Mouse (Mus musculus): Measurements from ENCODE around the gene Kcnk2.

Gene Kcnk2

DNA sequence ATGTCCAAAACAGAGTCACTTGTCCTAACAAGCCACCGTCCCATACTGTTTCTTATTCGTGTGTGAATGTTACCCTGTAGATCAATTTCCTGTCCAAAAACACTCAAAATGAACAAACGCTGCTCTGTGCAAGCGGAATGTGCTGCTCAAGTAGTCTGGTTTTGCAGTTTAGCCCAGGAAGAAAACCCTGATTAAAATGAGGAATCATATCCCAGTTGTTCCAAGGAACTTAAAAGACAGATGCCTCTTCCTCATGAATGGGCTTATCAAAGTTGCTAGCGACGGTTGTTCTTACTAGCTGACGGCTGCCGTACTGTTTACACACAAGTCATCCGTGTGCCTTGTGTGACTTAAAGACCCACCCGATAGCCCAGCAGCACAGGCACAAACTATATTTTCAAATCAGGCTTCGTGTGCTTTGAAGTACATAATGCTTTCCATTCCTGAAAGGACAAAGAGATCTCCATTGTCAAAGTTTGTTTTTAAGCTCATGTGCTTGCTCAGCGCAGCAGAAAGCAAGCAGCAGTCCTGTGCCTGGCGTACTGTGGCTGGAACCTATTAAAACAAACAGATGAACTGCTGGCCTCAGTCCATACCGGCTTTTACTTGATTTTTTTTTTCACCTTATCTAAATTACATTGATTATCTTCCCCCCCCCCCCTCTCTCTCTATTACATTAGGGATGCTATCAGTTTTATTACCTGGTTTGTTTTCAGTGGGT lies at the start of gene Kcnk2:
Kcnk2 (minus strand) TSS at position 51 of the 721 bp plus-strand sequence.
- no peak for DNase-seq (ENCODE audit: low spot score)

DNA sequence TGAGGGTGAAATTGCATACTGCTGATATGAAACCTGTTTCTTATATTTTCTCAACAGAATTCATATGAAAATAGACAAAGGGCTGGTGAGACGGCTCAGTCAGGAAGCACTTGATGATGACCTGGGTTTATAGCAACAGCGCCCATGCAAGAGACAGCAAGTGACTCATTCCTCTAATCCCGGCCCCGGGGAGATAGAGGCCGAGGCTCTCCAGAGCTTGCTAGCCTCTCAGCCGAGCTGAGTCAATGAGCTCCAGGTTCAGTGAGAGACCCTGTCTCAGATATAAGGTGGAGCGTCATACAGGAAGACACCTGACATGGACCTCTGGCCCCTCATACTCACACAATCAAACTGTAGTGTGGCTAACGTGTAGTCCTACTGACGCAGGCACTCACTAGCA lies 38.7 kb upstream of the Kcnk2 start:
- DNase-seq (ENCODE audit: low spot score) = no peak

DNA sequence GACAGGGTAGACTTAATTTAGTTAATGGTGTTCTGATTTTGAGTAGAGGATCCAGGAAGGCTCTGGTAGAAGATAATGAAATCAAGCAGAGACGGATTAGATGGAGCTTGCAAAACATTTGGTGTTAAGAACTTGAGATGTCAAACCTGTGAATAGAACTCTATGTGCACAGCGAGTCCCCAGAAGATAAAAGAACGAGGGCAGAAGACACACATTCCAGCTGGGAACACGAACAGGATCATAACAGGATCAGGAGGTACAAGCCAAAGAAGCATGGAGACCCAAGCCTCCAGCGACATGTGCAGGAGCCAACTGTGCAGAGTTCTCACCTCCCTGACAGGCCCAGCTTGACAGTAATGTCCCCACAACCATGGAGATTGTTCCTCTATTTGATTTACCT lies 35.1 kb upstream of the Kcnk2 start:
- no peak for DNase-seq (ENCODE audit: low spot score)

DNA sequence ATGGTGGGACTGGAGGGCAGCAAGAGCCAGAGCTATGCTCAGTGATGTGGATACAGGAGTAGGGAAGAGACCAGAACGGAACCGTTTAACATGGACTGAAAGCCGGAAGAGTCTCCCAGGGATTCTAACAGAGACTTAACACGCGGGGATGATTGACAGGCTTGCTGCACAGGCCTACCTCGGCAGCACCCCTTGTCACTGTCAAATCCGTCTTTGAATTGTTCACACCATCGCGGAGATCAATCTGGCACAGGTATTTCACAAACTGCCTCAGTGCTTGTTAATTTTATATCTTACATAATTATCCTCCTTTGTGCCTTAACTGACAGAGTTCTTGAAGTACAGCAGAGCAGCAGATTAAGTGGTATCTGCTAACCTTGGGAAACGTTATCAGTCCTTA lies 33.4 kb upstream of the Kcnk2 start:
- DNase-seq (ENCODE audit: low spot score) = no peak

DNA sequence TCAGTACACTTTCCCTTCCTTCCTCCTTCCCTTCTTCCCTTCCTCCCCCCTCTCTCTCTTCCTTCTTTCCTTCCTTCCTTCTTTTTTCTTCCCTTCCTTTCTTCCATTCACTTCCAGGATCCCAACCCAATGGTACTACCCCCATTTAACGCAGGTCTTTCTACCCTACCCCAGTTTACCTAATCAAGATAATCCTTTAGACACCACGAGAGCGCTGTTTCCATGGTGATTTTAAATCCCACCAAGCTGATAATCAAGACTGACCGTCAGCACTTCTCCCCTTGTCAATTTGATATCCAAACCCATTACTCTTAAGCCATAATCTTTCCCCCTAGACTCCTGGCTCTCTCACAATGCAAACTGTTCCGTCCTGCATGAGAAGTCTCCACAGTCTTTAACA lies 29.4 kb upstream of the Kcnk2 start:
- DNase-seq (ENCODE audit: low spot score) = no peak

DNA sequence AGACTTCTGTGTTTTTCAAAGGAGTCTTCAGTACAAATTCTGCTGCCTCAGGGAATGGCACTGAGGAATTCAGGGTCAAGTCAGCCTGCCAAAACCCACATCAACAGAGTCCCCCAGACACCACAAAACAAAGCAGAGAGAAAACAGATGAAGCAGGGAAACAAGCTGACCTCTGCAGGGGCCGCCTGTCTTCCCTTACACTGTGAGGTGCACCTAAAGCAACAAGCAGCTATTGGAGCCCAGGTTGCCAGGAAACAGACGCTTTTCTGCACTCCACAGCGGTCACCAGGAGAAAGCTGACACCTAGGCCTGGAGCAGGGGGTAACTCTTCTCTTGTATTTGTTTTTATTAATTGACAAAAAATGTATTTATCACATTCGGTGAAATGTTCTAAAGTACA lies 28.5 kb upstream of the Kcnk2 start:
- DNase-seq (ENCODE audit: low spot score) = peak; percentile 58

DNA sequence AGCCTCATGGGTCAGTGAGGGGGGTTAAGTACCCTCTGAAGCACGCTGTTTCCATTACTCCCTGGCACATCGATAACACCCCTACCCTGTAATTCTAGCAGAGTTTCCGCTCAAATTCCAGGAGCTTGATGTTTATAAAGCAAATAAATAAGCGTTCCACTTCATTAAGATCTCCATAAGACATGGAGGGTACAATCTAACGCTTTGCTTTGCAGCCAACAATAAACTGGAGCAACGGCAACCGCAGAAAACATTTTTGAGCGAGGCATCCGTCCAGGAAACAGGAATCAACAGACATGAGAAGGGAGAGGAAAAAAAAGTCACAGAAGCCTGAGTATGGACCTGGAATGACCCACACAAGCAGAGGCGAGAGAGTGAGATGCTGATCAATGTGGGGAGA lies 27.5 kb upstream of the Kcnk2 start:
- peak; percentile 16 for DNase-seq (ENCODE audit: low spot score)

DNA sequence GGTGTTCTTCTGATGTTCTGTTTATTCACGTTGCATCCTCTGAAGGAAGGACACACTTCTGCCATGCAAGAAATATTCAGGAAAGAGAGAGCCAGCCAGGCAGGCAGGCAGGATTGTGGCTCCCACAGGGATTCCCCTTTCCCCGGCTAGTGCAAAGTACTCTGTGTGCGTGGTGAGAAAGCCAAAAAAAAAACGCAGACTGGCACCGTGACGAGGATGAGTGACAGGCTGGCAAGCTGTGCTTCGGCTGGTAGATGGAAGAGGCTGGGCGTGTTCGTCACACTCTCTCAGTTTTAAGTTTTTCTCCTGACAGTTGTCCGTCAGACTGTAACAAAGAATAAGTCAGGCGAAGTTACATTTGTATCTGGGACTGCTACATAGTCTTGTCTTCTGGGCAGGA lies 24.2 kb upstream of the Kcnk2 start:
- DNase-seq (ENCODE audit: low spot score) = no peak

DNA sequence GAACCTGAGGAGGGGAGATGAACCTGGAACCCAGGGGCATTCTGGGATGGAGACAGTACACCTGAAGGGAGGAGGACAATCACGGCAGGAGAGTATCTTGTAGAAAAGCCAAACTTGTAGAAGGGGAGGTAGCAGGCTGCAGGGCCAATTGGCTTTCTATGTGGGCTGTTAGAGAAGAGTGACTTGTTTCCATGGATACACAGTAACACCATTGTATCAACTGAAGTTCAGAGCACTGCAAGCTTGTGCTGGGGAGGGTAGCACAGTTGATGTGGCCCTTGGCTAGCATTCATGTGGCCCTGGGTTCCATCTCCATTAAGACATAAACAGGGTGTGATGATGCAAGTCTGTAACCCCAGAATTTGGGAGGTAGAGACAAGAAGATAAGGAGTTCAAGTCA lies 17.8 kb upstream of the Kcnk2 start:
- DNase-seq (ENCODE audit: low spot score) = no peak

DNA sequence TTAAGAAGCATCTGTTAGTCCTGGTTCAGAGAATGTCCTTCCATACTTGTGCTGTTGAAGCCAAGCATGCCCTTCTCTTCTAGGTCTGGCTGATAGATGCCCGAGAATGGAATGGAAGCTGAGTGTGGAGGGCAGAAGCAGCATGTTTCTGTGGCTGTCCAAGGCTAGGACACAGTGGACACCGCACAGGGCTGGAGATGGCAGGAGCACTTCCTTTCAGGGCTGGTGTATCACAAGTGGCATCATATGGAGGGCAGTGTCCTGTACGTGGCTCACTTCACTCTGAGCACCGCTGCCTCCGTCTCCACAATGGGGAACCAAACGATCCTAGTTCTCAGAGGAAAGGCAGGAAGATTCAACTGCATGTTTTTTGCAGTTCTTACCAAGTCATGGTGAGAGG lies 7.8 kb upstream of the Kcnk2 start:
- no peak for DNase-seq (ENCODE audit: low spot score)

DNA sequence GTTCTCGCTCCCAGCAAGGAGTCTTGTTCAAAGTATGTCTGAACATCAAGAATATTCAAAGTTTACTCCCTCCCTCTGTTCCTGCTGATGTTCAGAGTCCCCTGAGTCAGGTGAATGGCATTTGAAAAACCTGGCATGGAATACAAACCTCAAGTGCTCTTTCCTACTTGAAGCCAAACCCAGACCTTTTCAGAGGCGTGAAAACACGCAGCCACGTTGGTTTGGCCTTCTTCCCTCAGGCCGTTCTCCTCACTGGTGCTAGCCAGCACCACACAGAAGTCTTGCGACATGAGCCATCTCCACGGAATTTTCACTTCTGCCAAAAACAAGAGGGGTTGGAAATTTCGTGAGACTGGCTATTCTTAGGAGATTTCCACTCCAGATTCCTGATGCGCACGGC lies 3.1 kb upstream of the Kcnk2 start:
- DNase-seq (ENCODE audit: low spot score) = no peak

DNA sequence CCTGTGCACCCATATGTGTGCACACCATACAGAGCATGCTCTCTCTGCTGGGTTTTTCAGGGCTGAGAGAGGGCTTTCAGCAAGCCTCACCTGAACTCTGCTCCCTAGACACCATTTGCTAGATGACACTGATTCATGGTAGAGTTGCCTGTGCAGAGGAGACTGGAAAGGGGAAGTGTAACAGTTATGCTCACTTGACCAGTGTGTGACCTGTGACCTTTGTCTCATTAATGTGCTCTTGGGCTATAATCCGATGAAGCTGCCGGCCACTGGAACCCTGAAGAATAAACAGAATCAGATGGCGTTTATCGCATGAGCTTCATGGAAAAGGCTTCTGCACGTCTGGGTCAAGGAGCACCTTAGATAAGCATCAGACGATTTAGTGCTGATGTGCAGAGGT lies 1.5 kb upstream of the Kcnk2 start:
- DNase-seq (ENCODE audit: low spot score) = no peak

DNA sequence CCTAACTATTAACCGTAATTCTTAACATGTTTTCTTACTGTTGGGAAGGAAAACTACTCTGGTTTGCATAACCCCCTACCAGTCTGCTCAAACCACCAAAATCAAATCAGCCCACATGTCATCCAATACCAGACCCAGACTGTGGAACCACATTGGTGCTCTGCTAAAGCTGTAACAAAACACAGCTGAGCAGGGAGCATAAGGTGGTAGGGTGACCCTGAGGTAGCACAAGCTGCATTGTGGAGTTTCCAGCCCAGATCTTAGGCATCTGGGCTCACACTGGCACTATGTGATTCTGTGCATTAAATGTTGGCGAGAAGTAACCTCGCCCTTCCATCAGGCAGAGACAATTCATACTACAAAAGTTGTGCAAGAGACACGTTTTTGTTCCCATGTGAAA lies 1.1 kb upstream of the Kcnk2 start:
- no peak for DNase-seq (ENCODE audit: low spot score)

DNA sequence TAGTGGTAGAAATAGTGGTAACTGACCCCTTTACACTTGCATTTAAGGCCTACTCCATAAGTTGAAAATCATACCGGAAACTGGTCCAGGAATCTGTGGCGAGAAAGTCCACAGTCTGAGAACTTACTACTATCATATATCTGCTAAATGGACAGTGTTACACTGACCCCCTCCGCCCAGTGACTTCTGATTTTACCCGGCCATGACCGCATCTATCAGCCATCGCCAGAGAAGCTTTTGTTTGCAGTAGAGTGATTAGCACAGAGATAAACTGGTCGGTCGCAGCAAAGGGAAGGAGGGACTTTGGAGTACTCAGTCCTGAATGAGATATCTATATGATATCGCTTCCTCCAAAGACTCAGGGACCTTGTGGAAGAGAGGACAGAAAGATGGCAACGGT lies 15.2 kb downstream of the Kcnk2 start:
- DNase-seq (ENCODE audit: low spot score) = no peak

DNA sequence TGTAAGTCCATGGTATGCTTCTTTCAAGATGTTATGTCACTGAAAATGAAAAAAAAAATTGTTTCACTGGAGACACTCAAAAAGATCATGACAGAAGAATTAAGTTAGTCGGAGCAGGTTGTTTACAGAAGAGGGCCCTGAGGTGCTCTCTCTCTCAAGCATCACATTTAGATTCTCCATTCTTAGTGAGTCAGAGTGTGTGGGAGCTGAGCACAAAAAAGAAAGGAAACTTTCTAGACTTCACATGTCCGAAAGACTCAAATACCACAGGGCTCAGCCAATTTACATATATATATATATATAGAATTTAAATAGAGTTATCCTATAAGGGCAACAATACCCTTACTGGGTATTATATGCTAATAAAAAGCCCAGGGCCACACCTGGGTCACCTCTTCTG lies 15.9 kb downstream of the Kcnk2 start:
- DNase-seq (ENCODE audit: low spot score) = no peak

DNA sequence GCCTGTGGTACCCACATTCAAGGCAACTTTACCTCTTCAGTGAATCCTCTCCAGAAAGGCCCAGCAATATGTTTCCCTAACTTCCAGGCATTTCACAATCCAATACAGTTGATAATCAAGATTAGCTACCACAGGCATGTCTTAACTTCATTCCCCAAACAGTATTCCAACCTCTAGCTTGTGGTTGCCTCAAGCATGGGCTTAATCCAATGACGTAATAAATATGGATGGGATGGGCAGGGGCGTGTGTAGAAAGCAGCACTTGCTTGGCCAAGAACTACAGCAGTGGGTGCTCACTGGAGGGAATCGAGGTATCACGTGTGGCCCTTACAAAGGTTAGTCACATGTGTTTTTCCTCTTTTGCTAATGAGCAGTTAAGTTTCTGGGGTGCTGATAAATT lies 34.4 kb downstream of the Kcnk2 start:
- no peak for DNase-seq (ENCODE audit: low spot score)

DNA sequence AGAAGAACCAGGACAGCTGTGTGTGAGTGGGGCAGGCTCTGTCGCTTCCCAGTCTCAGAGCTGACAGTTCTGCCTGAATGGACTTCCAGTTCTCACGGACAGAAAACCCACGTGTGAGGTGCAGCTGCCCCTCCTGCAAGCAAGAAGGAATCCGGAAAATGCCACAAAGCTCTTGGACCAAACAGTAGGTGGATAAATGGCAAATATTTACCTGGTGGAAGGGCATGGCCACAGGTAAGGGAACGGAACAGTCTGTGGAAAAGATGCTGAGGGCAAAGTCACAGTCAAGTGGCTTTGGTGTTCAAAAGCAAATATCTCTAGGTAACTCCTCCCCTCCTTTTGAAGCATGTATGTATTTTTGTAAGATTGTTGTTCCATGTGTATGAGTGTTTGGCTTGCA lies 37.9 kb downstream of the Kcnk2 start:
- no peak for DNase-seq (ENCODE audit: low spot score)

DNA sequence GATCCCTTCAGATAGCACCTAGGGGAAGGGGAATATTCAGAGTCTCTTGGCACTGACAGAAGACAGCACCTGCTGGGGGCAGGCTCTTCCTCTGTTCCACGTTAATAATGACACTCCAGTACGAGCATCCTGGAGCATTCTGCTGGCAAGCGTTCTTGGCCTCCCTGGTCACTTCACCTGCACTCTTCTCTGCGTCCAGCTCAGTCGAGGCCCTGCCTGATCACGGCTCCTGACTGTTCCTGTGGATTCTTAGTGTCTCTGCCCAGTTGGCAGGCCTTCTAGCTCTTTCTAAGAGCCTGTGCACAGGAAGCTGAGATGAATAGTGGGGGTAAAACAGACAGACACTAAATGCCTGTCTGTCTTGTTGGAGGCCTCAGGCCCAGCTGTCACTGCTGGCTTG lies 39.5 kb downstream of the Kcnk2 start:
- DNase-seq (ENCODE audit: low spot score) = no peak

DNA sequence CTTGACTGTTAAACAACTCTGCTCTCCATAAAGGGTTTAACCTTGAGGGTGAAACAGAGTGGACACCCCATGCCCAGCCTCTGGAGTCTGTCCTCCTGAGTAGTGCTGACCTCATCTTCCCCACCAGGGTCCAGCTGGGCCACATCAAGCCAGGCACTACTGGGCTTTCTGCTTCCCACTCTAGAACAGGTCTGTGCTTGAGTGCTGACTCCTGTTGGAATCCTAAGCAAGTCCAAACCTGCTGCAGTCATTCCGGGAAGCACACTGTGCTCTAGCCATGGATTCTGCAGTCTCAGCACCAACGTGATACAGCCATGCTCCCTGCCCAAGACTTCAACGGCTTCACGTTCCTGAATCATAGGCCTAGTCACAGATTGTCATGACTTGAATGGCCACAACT lies 42.4 kb downstream of the Kcnk2 start:
- DNase-seq (ENCODE audit: low spot score) = no peak

DNA sequence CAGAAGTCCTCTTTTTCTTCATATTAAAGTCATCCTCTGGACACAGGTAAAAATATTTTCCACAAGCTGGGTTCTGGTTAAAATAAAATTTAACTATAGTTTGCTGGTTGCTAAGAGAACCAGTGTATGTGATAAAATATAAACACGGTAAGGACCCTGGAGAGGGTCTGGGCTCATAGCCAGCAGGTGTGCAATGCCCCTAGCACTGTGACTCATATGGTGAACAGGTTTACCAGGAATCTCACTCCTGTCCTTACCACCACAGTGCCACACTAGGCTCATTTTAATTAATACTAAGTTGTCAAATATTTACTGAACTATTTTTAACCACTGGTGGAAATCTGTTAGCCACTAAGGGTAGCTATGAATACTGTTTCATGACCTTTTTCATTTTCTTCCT lies 48.2 kb downstream of the Kcnk2 start:
- DNase-seq (ENCODE audit: low spot score) = no peak

DNA sequence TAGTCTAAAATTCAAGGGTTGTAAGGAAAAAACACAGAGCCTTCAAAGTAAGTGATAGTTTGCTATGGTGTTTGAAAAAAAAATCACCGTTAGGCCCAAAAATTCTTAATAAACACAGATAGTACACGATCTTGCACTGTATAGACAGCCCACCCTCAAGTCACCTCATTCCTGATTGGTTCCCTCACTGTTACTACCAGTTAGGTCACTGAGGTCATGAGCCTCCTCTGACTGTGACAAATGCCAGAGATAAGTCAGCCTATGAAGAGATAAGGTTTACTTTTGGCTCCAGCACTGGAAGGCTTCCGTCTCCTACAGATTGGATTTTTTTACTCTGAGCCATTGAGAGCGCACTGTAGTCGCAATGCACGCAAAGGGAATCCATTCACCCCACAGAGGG lies 50.3 kb downstream of the Kcnk2 start:
- no peak for DNase-seq (ENCODE audit: low spot score)

DNA sequence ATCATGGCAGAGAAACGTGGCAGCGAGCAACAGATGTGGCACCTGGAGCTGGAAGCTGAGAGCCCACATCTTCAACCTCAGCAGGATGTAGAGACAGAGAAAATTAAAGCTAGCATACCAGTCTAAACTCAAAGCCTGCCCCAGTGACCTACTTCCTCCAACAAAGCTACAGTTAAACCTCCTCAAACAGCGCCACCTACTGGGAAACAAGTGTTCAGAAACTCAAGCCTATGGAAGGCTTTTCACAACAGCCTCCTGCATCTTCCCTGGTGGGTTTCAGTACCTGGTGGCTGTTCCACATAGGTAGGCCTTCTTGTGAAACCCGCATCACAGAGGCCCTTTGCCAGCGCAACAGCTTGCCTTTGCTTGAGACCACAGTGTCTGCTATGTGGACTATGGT lies 52.9 kb downstream of the Kcnk2 start:
- DNase-seq (ENCODE audit: low spot score) = no peak

DNA sequence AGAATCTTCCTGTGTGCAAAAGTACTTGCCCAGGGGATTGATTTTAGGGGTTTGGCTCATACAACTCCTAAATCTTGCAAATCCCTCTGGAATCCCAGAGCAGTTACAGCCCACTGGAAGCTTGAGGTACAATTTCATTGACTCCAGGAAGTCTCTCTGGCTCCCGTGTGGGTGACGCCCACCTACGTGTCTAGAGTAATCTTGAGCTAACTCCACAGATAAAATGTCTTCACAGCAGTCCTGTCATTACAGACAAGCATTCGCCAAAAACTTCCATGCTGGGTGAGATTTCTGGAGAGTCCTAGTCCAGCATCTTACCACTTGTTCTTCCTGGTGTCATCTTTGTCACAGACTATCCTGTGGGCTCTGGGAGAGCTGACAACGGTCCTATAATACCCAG lies 56.9 kb downstream of the Kcnk2 start:
- DNase-seq (ENCODE audit: low spot score) = no peak

DNA sequence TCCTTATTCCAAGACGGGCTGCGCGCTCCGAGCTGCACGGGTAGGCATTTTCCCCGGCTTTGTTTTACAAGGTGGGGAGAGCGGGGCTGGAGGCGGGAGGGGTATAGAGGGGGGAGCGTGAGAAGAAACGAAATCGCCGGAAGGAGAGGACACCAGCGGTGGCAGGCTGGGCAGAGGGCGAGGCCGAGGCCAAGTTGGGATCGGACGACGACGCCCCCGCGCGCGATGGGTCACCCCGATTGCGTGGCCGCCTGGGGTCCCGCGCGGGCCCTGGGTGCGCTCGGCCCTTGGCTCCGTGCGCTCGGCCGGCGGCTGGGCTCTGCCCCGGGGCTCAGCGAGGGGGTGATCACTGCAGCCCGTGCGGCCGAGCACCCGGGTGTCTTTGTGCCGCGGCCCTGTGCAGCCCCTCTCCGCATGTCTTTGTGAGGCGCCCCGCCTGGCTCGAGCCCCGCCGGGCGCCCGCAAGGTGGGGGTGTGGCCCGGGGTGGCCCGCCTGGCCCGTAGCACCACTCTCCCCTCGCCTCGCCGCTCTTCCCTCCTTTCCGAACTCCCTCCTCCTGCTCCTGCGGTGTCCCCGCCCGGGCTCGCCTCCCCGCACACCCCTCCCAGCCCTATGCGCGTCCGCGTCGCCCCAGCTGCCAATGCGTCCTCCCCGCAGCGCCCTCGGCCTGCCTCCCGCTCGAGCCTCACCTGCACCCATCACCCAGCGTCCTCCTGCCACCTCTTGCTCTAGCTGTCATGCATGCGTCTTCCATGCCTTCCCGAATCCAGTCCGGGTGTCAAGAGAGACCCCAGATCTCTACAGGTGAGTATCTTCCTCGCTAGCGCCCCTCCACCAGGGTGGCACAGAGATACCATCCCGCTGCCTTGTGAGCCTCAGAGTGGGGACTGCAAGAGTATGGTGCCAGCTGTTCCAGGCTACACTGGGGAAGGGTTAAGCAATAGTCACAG lies 58.5 kb downstream of the Kcnk2 start:
- peak; percentile 52 for DNase-seq (ENCODE audit: low spot score)

Measured in ovary, postnatal 36 days (tissue).